Mouse (Mus musculus) CH12.LX (cell line): ENCODE measurements around the gene Klhdc7a.

Experiments
- CTCF ChIP-seq, 2 experiments: IDR thresholded peaks in 1 of 2; conservative IDR thresholded peaks in 1 of 2; 2 replicates each; pipeline ENCODE4 v1.5.1; 2011 to 2012; ENCODE audit warnings: low read depth in 2 of 2, low read length in 2 of 2, improper control_type of control experiment in 1 of 2, inconsistent platforms in 1 of 2, mild to moderate bottlenecking in 1 of 2, moderate library complexity in 1 of 2
- EP300 ChIP-seq: IDR thresholded peaks from 2 replicates; pipeline ENCODE4 v1.6.1; 2011; ENCODE audit warnings: low read length, improper control_type of control experiment
- ETS1 ChIP-seq: conservative IDR thresholded peaks from 2 replicates; pipeline ENCODE4 v1.6.1; 2012; ENCODE audit warnings: low read depth, mild to moderate bottlenecking, inconsistent platforms, low read length, improper control_type of control experiment, moderate library complexity
- GABPA ChIP-seq: IDR thresholded peaks from 2 replicates; pipeline ENCODE4 v1.6.1; 2012; ENCODE audit warnings: low read depth, low read length, improper control_type of control experiment, inconsistent platforms; ENCODE audit not compliant: insufficient replicate concordance
- HCFC1 ChIP-seq: IDR thresholded peaks from 2 replicates; pipeline ENCODE4 v1.6.1; 2012; ENCODE audit warnings: low read depth, mild to moderate bottlenecking, inconsistent platforms, low read length, improper control_type of control experiment
- JUN ChIP-seq: IDR thresholded peaks from 2 replicates; pipeline ENCODE4 v1.6.1; 2011; ENCODE audit warnings: low read depth, mild to moderate bottlenecking, low read length, improper control_type of control experiment, moderate library complexity; ENCODE audit not compliant: insufficient read depth
- JUND ChIP-seq: conservative IDR thresholded peaks from 2 replicates; pipeline ENCODE4 v1.6.1; 2011; ENCODE audit warnings: low read depth, low read length, improper control_type of control experiment
- KAT2A ChIP-seq: IDR thresholded peaks from 2 replicates; pipeline ENCODE4 v1.6.1; 2012; ENCODE audit warnings: low read length, improper control_type of control experiment, inconsistent platforms; ENCODE audit not compliant: insufficient replicate concordance
- MAX ChIP-seq: IDR thresholded peaks from 2 replicates; pipeline ENCODE4 v1.6.1; 2011; ENCODE audit warnings: low read length, improper control_type of control experiment
- MAZ ChIP-seq: IDR thresholded peaks from 2 replicates; pipeline ENCODE4 v1.6.1; 2012; ENCODE audit warnings: low read depth, mild to moderate bottlenecking, inconsistent platforms, low read length, improper control_type of control experiment, moderate library complexity
- POLR2A ChIP-seq: IDR thresholded peaks from 2 replicates; pipeline ENCODE4 v1.6.1; 2011; ENCODE audit warnings: low read depth, mild to moderate bottlenecking, improper control_type of control experiment, low read length
- UBTF ChIP-seq: IDR thresholded peaks from 2 replicates; pipeline ENCODE4 v1.6.1; 2012; ENCODE audit warnings: low read depth, mild to moderate bottlenecking, inconsistent platforms, low read length, improper control_type of control experiment, moderate library complexity
- USF1 ChIP-seq: IDR thresholded peaks from 2 replicates; pipeline ENCODE4 v1.6.1; 2014; ENCODE audit warnings: low read depth, mild to moderate bottlenecking, inconsistent platforms, low read length, improper control_type of control experiment
- ZKSCAN1 ChIP-seq: IDR thresholded peaks from 2 replicates; pipeline ENCODE4 v1.6.1; 2012; ENCODE audit warnings: low read depth, inconsistent platforms, low read length, improper control_type of control experiment, borderline replicate concordance

DNA sequence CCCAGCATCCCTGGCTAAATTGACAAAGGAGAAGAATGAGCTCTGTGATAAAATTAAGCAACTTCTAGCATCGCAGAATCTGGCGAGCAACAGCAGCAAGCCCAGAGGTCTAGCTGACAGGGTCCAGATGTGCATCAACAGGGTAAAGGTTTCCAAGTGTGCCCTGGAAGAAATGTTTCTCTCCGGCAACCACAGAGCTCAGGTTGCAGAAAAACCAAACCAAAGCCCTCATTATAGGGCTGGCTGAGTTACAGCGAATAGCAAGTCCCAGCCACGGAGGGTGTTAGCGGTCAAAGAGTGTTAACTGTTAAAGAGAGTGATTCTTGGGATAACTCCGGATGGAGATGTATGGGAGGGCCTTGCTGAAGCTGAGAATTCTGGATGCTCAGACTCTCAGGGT, 48.1 kb upstream of the Klhdc7a start:
- no peak for TF ChIP-seq CTCF (conservative IDR thresholded peaks at IDR 0.05 in 1 of 2, IDR thresholded peaks at IDR 0.05 in 1 of 2; ENCODE audit: low read depth in 2 of 2, low read length in 2 of 2)
- no peak for TF ChIP-seq EP300
- TF ChIP-seq POLR2A: no peak
- TF ChIP-seq JUND: no peak
- TF ChIP-seq JUN: no peak
- no peak for TF ChIP-seq KAT2A
- no peak for TF ChIP-seq MAX
- no peak for TF ChIP-seq UBTF
- TF ChIP-seq USF1: no peak
- TF ChIP-seq GABPA: no peak
- no peak for TF ChIP-seq ETS1
- TF ChIP-seq MAZ: no peak
- TF ChIP-seq HCFC1: no peak
- TF ChIP-seq ZKSCAN1: no peak
